Mouse (Mus musculus): ENCODE results near the gene Rhcg. TPM values are rescaled to one million over a fixed set of nuclear protein-coding genes. Genes with fewer than 3 reads are reported as not detected.

Gene Rhcg
- total RNA-seq, 2 experiments from 2014 or later = 1.7 to 12.8 TPM

- no peak for DNase-seq (ENCODE audit: low spot score in 2 of 2)
Observed at GRCm38 (mm10) chr7:79555368-79556034, 62.0 kb downstream of the Rhcg start.

GRCm38 (mm10) chr7:79552702-79553101 lies 64.8 kb downstream of the Rhcg start:
- DNase-seq (ENCODE audit: low spot score in 2 of 2) = no peak

GRCm38 (mm10) chr7:79548893-79549555 lies 68.4 kb downstream of the Rhcg start:
- DNase-seq (ENCODE audit: low spot score in 2 of 2) = no peak

- DNase-seq (ENCODE audit: low spot score in 2 of 2) = peak; percentile 55 to 71
Observed at GRCm38 (mm10) chr7:79547092-79547491, 70.4 kb downstream of the Rhcg start.

- DNase-seq (ENCODE audit: low spot score in 2 of 2) = no peak
Observed at GRCm38 (mm10) chr7:79545066-79545400, 72.4 kb downstream of the Rhcg start.

- DNase-seq (ENCODE audit: low spot score in 2 of 2) = no peak
Observed at GRCm38 (mm10) chr7:79544281-79545065, 73.0 kb downstream of the Rhcg start.

Other genes with a start within 250 kb of the Rhcg start
- under 1 TPM; 0.17 to 0.45 TPM for gene Rlbp1, start 230.6 kb downstream of the Rhcg start, total RNA-seq (2021)
- 1 to 10 TPM; 4.7 to 5.0 TPM for gene Fanci, start 225.7 kb downstream of the Rhcg start, total RNA-seq (2021)
- 10 to 100 TPM; 87.2 to 93.7 TPM for gene Polg, start 151.3 kb downstream of the Rhcg start, total RNA-seq (2021)
- gene Ticrr, start 42.5 kb upstream of the Rhcg start, total RNA-seq (2021) = 1 to 10 TPM; 6.3 to 6.4 TPM
- 10 to 100 TPM; 10.6 to 11.0 TPM for gene Kif7, start 98.1 kb upstream of the Rhcg start, total RNA-seq (2021)
- gene Plin1, start 115.2 kb upstream of the Rhcg start, total RNA-seq (2021) = 100 to 1,000 TPM; 360 to 412 TPM
- gene Pex11a, start 125.5 kb upstream of the Rhcg start, total RNA-seq (2021) = 10 to 100 TPM; 35.7 to 37.7 TPM
- gene Wdr93, start 125.5 kb upstream of the Rhcg start, total RNA-seq (2021) = 1 to 10 TPM; 2.7 to 2.9 TPM
- under 1 TPM in 1 of 2 experiments, not detected in 1; 0.31 TPM for gene Mesp1, start 176.1 kb upstream of the Rhcg start, total RNA-seq (2021)
- gene Mesp2, start 193.1 kb upstream of the Rhcg start, total RNA-seq (2021) = 1 to 10 TPM; 1.5 to 1.9 TPM
- 10 to 100 TPM; 36.1 to 59.6 TPM for gene Anpep, start 243.4 kb upstream of the Rhcg start, total RNA-seq (2021)

Measured in adrenal gland, postnatal 4 days (tissue).